Mouse (Mus musculus) MEL (cell line): ENCODE results near the gene Rras2. TPM values are rescaled to one million over a fixed set of nuclear protein-coding genes. Genes with fewer than 3 reads are reported as not detected.

Source experiments
- DNase-seq: peaks from one replicate; pipeline ENCODE4 v3.0.0; 2011; ENCODE audit warnings: low read depth, low spot score
- H3K27ac ChIP-seq: 2 replicates; pipeline ENCODE4 v1.5.1; 2012; ENCODE audit warnings: low read depth, mild to moderate bottlenecking, control low read depth, low read length, moderate library complexity; ENCODE audit not compliant: control insufficient read depth
- H3K27me3 ChIP-seq, 2 experiments: fragments of 150-350 bp in 1 of 2; sonication (generic) in 1 of 2; 2 replicates each; pipeline ENCODE4 v1.6.1; 2012; ENCODE audit warnings: low read length in 2 of 2, mild to moderate bottlenecking in 2 of 2, improper control_type of control experiment in 1 of 2, moderate library complexity in 1 of 2; ENCODE audit not compliant: insufficient read depth in 2 of 2, control insufficient read depth in 1 of 2
- H3K36me3 ChIP-seq, 2 experiments: 2 replicates each; pipeline ENCODE4 v1.6.1; 2012 to 2014; ENCODE audit warnings: low read length in 2 of 2, improper control_type of control experiment in 1 of 2, inconsistent platforms in 1 of 2, mild to moderate bottlenecking in 1 of 2; ENCODE audit not compliant: insufficient read depth in 2 of 2, control insufficient read depth in 1 of 2
- H3K4me1 ChIP-seq, 2 experiments: fragments of 150-350 bp in 1 of 2; sonication (generic) in 1 of 2; 2 replicates each; pipeline ENCODE4 v1.6.1; 2012; ENCODE audit warnings: low read length in 2 of 2, improper control_type of control experiment in 1 of 2, mild to moderate bottlenecking in 1 of 2; ENCODE audit not compliant: insufficient read depth in 2 of 2, control insufficient read depth in 1 of 2
- H3K4me3 ChIP-seq, 2 experiments: fragments of 150-350 bp in 1 of 2; sonication (generic) in 1 of 2; 2 replicates each; pipeline ENCODE4 v1.5.1; 2012; ENCODE audit warnings: low read depth in 2 of 2, low read length in 2 of 2, mild to moderate bottlenecking in 2 of 2, moderate library complexity in 2 of 2, control low read depth in 1 of 2, improper control_type of control experiment in 1 of 2; ENCODE audit not compliant: control insufficient read depth in 1 of 2, insufficient read depth in 1 of 2
- H3K79me2 ChIP-seq: 2 replicates; pipeline ENCODE4 v1.6.1; 2012; ENCODE audit warnings: mild to moderate bottlenecking, low read length, moderate library complexity; ENCODE audit not compliant: control insufficient read depth, poor library complexity, insufficient read depth
- H3K9ac ChIP-seq: 2 replicates; pipeline ENCODE4 v1.6.1; 2012; ENCODE audit warnings: low read depth, mild to moderate bottlenecking, control low read depth, low read length, moderate library complexity; ENCODE audit not compliant: control insufficient read depth, poor library complexity, severe bottlenecking
- H3K9me3 ChIP-seq: fragments of 150-350 bp; sonication (generic); replicated peaks from 2 replicates; pipeline ENCODE4 v1.6.1; 2012; ENCODE audit warnings: mild to moderate bottlenecking, low read length, improper control_type of control experiment, moderate library complexity; ENCODE audit not compliant: insufficient read depth
- BHLHE40 ChIP-seq: IDR thresholded peaks from 2 replicates; pipeline ENCODE4 v1.6.1; 2012; ENCODE audit warnings: low read depth, mild to moderate bottlenecking, inconsistent platforms, low read length, improper control_type of control experiment, borderline replicate concordance
- CTCF ChIP-seq, 3 experiments: IDR thresholded peaks in 2 of 3; conservative IDR thresholded peaks in 1 of 3; 2 replicates each; pipeline ENCODE4 v1.5.1; 2011 to 2012; ENCODE audit warnings: low read length in 3 of 3, low read depth in 2 of 3, mild to moderate bottlenecking in 2 of 3, improper control_type of control experiment in 1 of 3, inconsistent platforms in 1 of 3, mixed read lengths in 1 of 3, moderate library complexity in 1 of 3; ENCODE audit not compliant: control insufficient read depth in 1 of 3, insufficient read depth in 1 of 3, poor library complexity in 1 of 3, severe bottlenecking in 1 of 3
- ELF1 ChIP-seq: IDR thresholded peaks from 2 replicates; pipeline ENCODE4 v1.6.1; 2014; ENCODE audit warnings: low read depth, mild to moderate bottlenecking, inconsistent platforms, low read length, improper control_type of control experiment, moderate library complexity
- EP300 ChIP-seq, 2 experiments: IDR thresholded peaks; 2 replicates each; pipeline ENCODE4 v1.6.1; 2011; ENCODE audit warnings: improper control_type of control experiment in 2 of 2, low read length in 2 of 2, low read depth in 1 of 2, mild to moderate bottlenecking in 1 of 2
- ETS1 ChIP-seq: IDR thresholded peaks from 2 replicates; pipeline ENCODE4 v1.6.1; 2012; ENCODE audit warnings: low read depth, mild to moderate bottlenecking, inconsistent platforms, low read length, improper control_type of control experiment, moderate library complexity
- GABPA ChIP-seq: IDR thresholded peaks from 2 replicates; pipeline ENCODE4 v1.6.1; 2012; ENCODE audit warnings: low read depth, mild to moderate bottlenecking, inconsistent platforms, low read length, improper control_type of control experiment, moderate library complexity
- HCFC1 ChIP-seq: IDR thresholded peaks from 2 replicates; pipeline ENCODE4 v1.6.1; 2012; ENCODE audit warnings: low read depth, mild to moderate bottlenecking, inconsistent platforms, low read length, improper control_type of control experiment, moderate library complexity
- JUND ChIP-seq: IDR thresholded peaks from 2 replicates; pipeline ENCODE4 v1.6.1; 2011; ENCODE audit warnings: low read depth, mild to moderate bottlenecking, improper control_type of control experiment, low read length
- MAX ChIP-seq: IDR thresholded peaks from 2 replicates; pipeline ENCODE4 v1.6.1; 2011; ENCODE audit warnings: low read length, improper control_type of control experiment
- MAZ ChIP-seq: IDR thresholded peaks from 2 replicates; pipeline ENCODE4 v1.6.1; 2012; ENCODE audit warnings: low read depth, mild to moderate bottlenecking, inconsistent platforms, low read length, improper control_type of control experiment
- MEF2A ChIP-seq: IDR thresholded peaks from 2 replicates; pipeline ENCODE4 v1.6.1; 2014; ENCODE audit warnings: low read depth, mild to moderate bottlenecking, inconsistent platforms, low read length, improper control_type of control experiment; ENCODE audit not compliant: poor library complexity, insufficient replicate concordance, severe bottlenecking; ENCODE audit errors: extremely low read depth
- NELFE ChIP-seq: IDR thresholded peaks from 2 replicates; pipeline ENCODE4 v1.6.1; 2011; ENCODE audit warnings: low read depth, low read length, improper control_type of control experiment
- POLR2A ChIP-seq, 2 experiments: IDR thresholded peaks; 2 replicates each; pipeline ENCODE4 v1.6.1; 2011 to 2012; ENCODE audit warnings: low read length in 2 of 2, mild to moderate bottlenecking in 2 of 2, control low read depth in 1 of 2, improper control_type of control experiment in 1 of 2, low read depth in 1 of 2, moderate library complexity in 1 of 2; ENCODE audit not compliant: control insufficient read depth in 1 of 2, insufficient read depth in 1 of 2, poor library complexity in 1 of 2
- RAD21 ChIP-seq: IDR thresholded peaks from 2 replicates; pipeline ENCODE4 v1.6.1; 2011; ENCODE audit warnings: mild to moderate bottlenecking, low read depth, low read length, improper control_type of control experiment
- USF1 ChIP-seq: IDR thresholded peaks from 2 replicates; pipeline ENCODE4 v1.6.1; 2014; ENCODE audit warnings: low read depth, mild to moderate bottlenecking, inconsistent platforms, low read length, improper control_type of control experiment, moderate library complexity
- USF2 ChIP-seq, 2 experiments: IDR thresholded peaks; 2 replicates each; pipeline ENCODE4 v1.6.1; 2011 to 2012; ENCODE audit warnings: improper control_type of control experiment in 2 of 2, low read length in 2 of 2, borderline replicate concordance in 1 of 2, inconsistent platforms in 1 of 2, low read depth in 1 of 2, mild to moderate bottlenecking in 1 of 2; ENCODE audit not compliant: insufficient read depth in 1 of 2
- ZMIZ1 ChIP-seq: IDR thresholded peaks from 2 replicates; pipeline ENCODE4 v1.6.1; 2012; ENCODE audit warnings: low read depth, mild to moderate bottlenecking, inconsistent platforms, low read length, improper control_type of control experiment, moderate library complexity
- ZNF384 ChIP-seq: IDR thresholded peaks from 2 replicates; pipeline ENCODE4 v1.6.1; 2012; ENCODE audit warnings: low read depth, mild to moderate bottlenecking, inconsistent platforms, low read length, improper control_type of control experiment
- polyA plus RNA-seq, 2 experiments: library from polyadenylated mRNA; stranded (reverse) in 1 of 2; unstranded in 1 of 2; fragments of >175 nt in 1 of 2; fragments of >200 nt in 1 of 2; gene quantifications; 2 replicates each; pipeline versions ENCODE4 v1.2.1 to v1.2.4; 2012; ENCODE audit warnings: low replicate concordance in 2 of 2, low read depth in 1 of 2; ENCODE audit not compliant: insufficient read length in 2 of 2, insufficient read depth in 1 of 2, missing spikeins in 1 of 2
- total RNA-seq: library from RNA; depleted of rRNA; stranded (reverse); fragments of 300-350 nt; gene quantifications from 2 replicates; pipeline ENCODE4 v1.2.3, GENCODE M21; 2012

Gene Rras2
- total and polyA plus RNA-seq, 3 experiments: not detected

GRCm38 (mm10) chr7:114149564-114149963, 32.0 kb upstream of the Rras2 start:
- no peaks in the 10 kb centered on the region for H3K79me2 ChIP-seq
- H3K9ac ChIP-seq: no peak overlapping the region
- H3K4me3 ChIP-seq: no peak overlapping the region
- DNase-seq: no peak
- TF ChIP-seq ZNF384: no peak
- no peak for TF ChIP-seq ELF1
- TF ChIP-seq MAX: no peak
- no peak for TF ChIP-seq MEF2A
- TF ChIP-seq ZMIZ1: no peak
- TF ChIP-seq ETS1: no peak
- TF ChIP-seq NELFE: no peak
- TF ChIP-seq USF2 (IDR thresholded peaks at IDR 0.05; ENCODE audit: borderline replicate concordance in 1 of 2, insufficient read depth in 1 of 2, low read depth in 1 of 2, low read length in 2 of 2): no peak
- no peak for TF ChIP-seq JUND
- no peak for TF ChIP-seq USF1
- no peak for TF ChIP-seq HCFC1
- no peak for TF ChIP-seq CTCF (IDR thresholded peaks at IDR 0.05 in 2 of 3, conservative IDR thresholded peaks at IDR 0.05 in 1 of 3; ENCODE audit: control insufficient read depth in 1 of 3, insufficient read depth in 1 of 3, low read depth in 2 of 3, low read length in 3 of 3, poor library complexity in 1 of 3, severe bottlenecking in 1 of 3)
- TF ChIP-seq BHLHE40: no peak
- no peak for TF ChIP-seq MAZ
- TF ChIP-seq RAD21: no peak
- no peak for TF ChIP-seq GABPA
- H3K27me3 ChIP-seq: no peaks in the 10 kb centered on the region; a peak in 1 of 4 replicates
- no peaks in the 10 kb centered on the region for H3K4me1 ChIP-seq
- H3K36me3 ChIP-seq: no peaks in the 10 kb centered on the region
- H3K27ac ChIP-seq: no peak overlapping the region
- H3K9me3 ChIP-seq: no peaks in the 10 kb centered on the region

- DNase-seq: no peak
- H3K9me3 ChIP-seq: no peaks in the 10 kb centered on the region
- no peak for TF ChIP-seq POLR2A (IDR thresholded peaks at IDR 0.05; ENCODE audit: control insufficient read depth in 1 of 2, insufficient read depth in 1 of 2, low read depth in 1 of 2, low read length in 2 of 2, poor library complexity in 1 of 2)
- no peak for TF ChIP-seq EP300 (IDR thresholded peaks at IDR 0.05; ENCODE audit: low read depth in 1 of 2, low read length in 2 of 2)
- TF ChIP-seq, all 39 proteins: peak for 0
- Histone ChIP-seq H3K27ac (no peak overlapping the region), H3K4me3 (no peak overlapping the region), H3K4me1 (no peaks in the 10 kb centered on the region), H3K36me3 (no peaks in the 10 kb centered on the region), H3K27me3 (no peaks in the 10 kb centered on the region; a peak in 1 of 4 replicates), H3K79me2 (no peaks in the 10 kb centered on the region), H3K9ac (no peak overlapping the region)
Observed at GRCm38 (mm10) chr7:114149135-114149534, 31.6 kb upstream of the Rras2 start.
